Mouse (Mus musculus) ES-E14 (cell line): ENCODE results near the gene Gm6370. TPM values are rescaled to one million over a fixed set of nuclear protein-coding genes. Genes with fewer than 3 reads are reported as not detected.

Source experiments
- total RNA-seq: library from RNA; depleted of rRNA; stranded (reverse); fragments of 300-350 nt; gene quantifications from 2 replicates; pipeline ENCODE4 v1.2.3, GENCODE M21; 2012; rRNA removed

Gene Gm6370
- total RNA-seq, 1 experiment = not detected

Other genes starting within 250 kb of the Gm6370 start
- 6.2 and 8.0 TPM in 2 replicates for gene Wasf3, start 106.4 kb upstream of the Gm6370 start, total RNA-seq
- gene Gm6408, start 9.4 kb upstream of the Gm6370 start, total RNA-seq = not detected in 2 replicates
- gene 4930449I24Rik, start 11.0 kb downstream of the Gm6370 start, total RNA-seq = not detected in 2 replicates
- not detected in 2 replicates for gene Gm3402, start 22.8 kb downstream of the Gm6370 start, total RNA-seq
- not detected in 2 replicates for gene Gm3404, start 34.4 kb downstream of the Gm6370 start, total RNA-seq
- not detected in 2 replicates for gene Gm3409, start 46.3 kb downstream of the Gm6370 start, total RNA-seq
- gene Gm3415, start 64.8 kb downstream of the Gm6370 start, total RNA-seq = not detected in 2 replicates
- 0.37 TPM in 1 of 2 replicates, not detected in the other for gene Gpr12, start 93.9 kb downstream of the Gm6370 start, total RNA-seq